Mouse (Mus musculus) liver, embryonic 14.5 days (tissue): ENCODE results near the gene Mmp14. TPM values are rescaled to one million over a fixed set of nuclear protein-coding genes. Genes with fewer than 3 reads are reported as not detected.
A peak's percentile ranks its signal among the peaks of the same experiment; 100 is the strongest.

ENCODE experiments used
- ATAC-seq: fragments of 200-750 bp; cut with Nextera tagmentation; 2 replicates; pipeline ENCODE4 v1.8.0; 2017; ENCODE audit warnings: moderate number of reproducible peaks, mild to moderate bottlenecking, moderate library complexity; ENCODE audit not compliant: insufficient read depth
- DNase-seq, 3 experiments: peaks; one replicate each; pipeline ENCODE4 v3.0.0-alpha.2; 2012 to 2013; ENCODE audit warnings: low read depth in 3 of 3, low spot score in 3 of 3
- H3K27ac ChIP-seq: fragments of 300-500 bp; sonication (generic); 2 replicates; pipeline ENCODE4 v1.5.1; 2014; ENCODE audit warnings: moderate library complexity, mild to moderate bottlenecking, control low read depth, inconsistent platforms
- H3K27me3 ChIP-seq: fragments of 300-500 bp; sonication (generic); 2 replicates; pipeline ENCODE4 v1.6.1; 2014; ENCODE audit warnings: mild to moderate bottlenecking, low read length, moderate library complexity; ENCODE audit not compliant: control insufficient read depth, insufficient read depth
- H3K36me3 ChIP-seq: fragments of 300-500 bp; sonication (generic); replicated peaks from 2 replicates; pipeline ENCODE4 v1.6.1; 2014; ENCODE audit warnings: low read depth; ENCODE audit not compliant: control insufficient read depth, insufficient read depth
- H3K4me1 ChIP-seq, 2 experiments: fragments of 200-500 bp in 1 of 2; fragments of 300-500 bp in 1 of 2; sonication (generic) in 1 of 2; replicated peaks; 2 replicates each; pipeline ENCODE4 v1.6.1; 2012 to 2014; ENCODE audit warnings: antibody characterized with exemption in 1 of 2, inconsistent platforms in 1 of 2, low read length in 1 of 2; ENCODE audit not compliant: control insufficient read depth in 2 of 2, insufficient read depth in 2 of 2
- H3K4me2 ChIP-seq: fragments of 300-500 bp; sonication (generic); 2 replicates; pipeline ENCODE4 v1.6.1; 2014; ENCODE audit warnings: low read depth, mild to moderate bottlenecking, control low read depth, moderate library complexity
- H3K4me3 ChIP-seq, 2 experiments: fragments of 200-500 bp in 1 of 2; fragments of 300-500 bp in 1 of 2; sonication (generic) in 1 of 2; 2 replicates each; pipeline ENCODE4 v1.5.1; 2012 to 2014; ENCODE audit warnings: low read depth in 2 of 2, low read length in 2 of 2, mild to moderate bottlenecking in 2 of 2, control low read depth in 1 of 2, inconsistent platforms in 1 of 2, moderate library complexity in 1 of 2; ENCODE audit not compliant: insufficient read depth in 1 of 2
- H3K9ac ChIP-seq: fragments of 300-500 bp; sonication (generic); replicated peaks from 2 replicates; pipeline ENCODE4 v1.6.1; 2014; ENCODE audit warnings: mild to moderate bottlenecking, control low read depth, moderate library complexity
- H3K9me3 ChIP-seq: fragments of 300-500 bp; sonication (generic); 2 replicates; pipeline ENCODE4 v1.6.1; 2016; ENCODE audit warnings: low read length, mixed read lengths; ENCODE audit not compliant: control insufficient read depth
- CTCF ChIP-seq: IDR thresholded peaks from 2 replicates; pipeline ENCODE4 v1.5.1; 2016; ENCODE audit warnings: antibody characterized with exemption, low read depth, control low read depth
- EP300 ChIP-seq: IDR thresholded peaks from 2 replicates; pipeline ENCODE4 v1.6.1; 2016; ENCODE audit warnings: antibody characterized with exemption, low read depth
- WGBS: fragments of 180-500 bp; shearing (Covaris S2); extraction: QIAGEN DNeasy Blood & Tissue Kit; methylation state at CpG from one replicate; pipeline ENCODE4 v1.1.7; 2014; ENCODE audit not compliant: insufficient replicate concordance; 5-methylcytosine and 5-hydroxymethylcytosine counted together
- polyA plus RNA-seq, 2 experiments: library from polyadenylated mRNA; depleted of rRNA in 1 of 2; stranded (reverse) in 1 of 2; unstranded in 1 of 2; fragments of >200 nt; fragmentation: Nextera tagmentation in 1 of 2; extraction: Ambion mirVana in 1 of 2; gene quantifications; 2 replicates each; pipeline versions ENCODE4 v1.2.1 to v1.2.3; 2012 to 2014

Mmp14 gene
- polyA plus RNA-seq, 2 experiments, result 14.4 to 19.0 TPM

- Histone ChIP-seq H3K27me3 (no peaks in the 10 kb centered on the region), H3K4me3 (no peak overlapping the region), H3K36me3 (no peaks in the 10 kb centered on the region), H3K9ac (no peak overlapping the region), H3K9me3 (no peaks in the 10 kb centered on the region), H3K4me1 (peaks cover 0 to 7% of the 10 kb centered on the region in 2 experiments; a peak in 2 of 4 replicates), H3K4me2 (no peak overlapping the region), H3K27ac (no peak overlapping the region)
- TF ChIP-seq EP300 (no peak), CTCF (no peak)
- no peak for DNase-seq
- no peak for ATAC-seq
Measured at GRCm38 (mm10) chr14:54488350-54488749, 56.9 kb downstream of the Mmp14 start.

DNA sequence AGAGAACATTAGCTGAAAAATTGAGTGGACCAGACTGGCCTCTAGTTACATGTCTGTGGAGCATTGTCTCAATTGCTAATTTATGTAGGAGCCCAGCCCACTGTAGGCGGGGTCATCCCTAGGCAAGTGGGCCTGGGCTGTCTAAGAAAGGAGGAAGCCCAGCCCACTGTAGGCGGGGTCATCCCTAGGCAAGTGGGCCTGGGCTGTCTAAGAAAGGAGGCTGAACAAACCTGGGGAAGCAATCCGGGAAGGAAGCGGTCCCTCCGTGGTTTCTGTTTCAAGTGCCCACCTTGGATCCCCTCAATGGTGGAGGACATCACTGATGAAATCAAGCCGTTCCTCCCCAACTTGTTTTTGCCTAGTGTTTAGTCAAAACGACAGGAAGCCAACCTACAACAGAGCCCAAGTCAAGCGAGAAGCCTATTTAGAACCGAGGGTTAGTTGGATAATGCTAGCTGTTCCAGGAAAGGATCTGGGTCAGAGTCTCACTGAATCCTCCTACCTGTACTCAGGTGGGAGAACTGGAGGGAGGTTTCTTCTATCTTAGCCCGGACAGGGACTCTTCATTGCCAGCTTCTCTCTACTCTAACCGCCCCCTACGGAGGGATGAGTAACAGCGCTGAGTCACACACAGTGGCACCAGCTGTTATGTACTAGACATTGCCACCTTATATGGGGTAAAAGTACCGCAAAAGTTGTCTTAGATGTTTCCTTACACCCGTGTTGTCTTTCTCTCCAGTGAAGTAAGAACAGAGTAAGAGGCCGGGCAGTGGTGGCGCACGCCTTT is 61.1 kb downstream of the Mmp14 start:
- H3K36me3 ChIP-seq, result no peaks in the 10 kb centered on the region
- H3K9me3 ChIP-seq, result no peaks in the 10 kb centered on the region
- H3K4me3 ChIP-seq, result no peak overlapping the region
- no peak overlapping the region for H3K9ac ChIP-seq
- H3K27ac ChIP-seq, result no peak overlapping the region
- no peak overlapping the region for H3K4me2 ChIP-seq
- no peaks in the 10 kb centered on the region for H3K27me3 ChIP-seq
- 52% methylated on average over 18 of the region's 18 CpGs for WGBS
- ATAC-seq (peak; percentile 71), DNase-seq (no peak)
- H3K4me1 ChIP-seq, result peaks cover 0 to 5% of the 10 kb centered on the region in 2 experiments; a peak in 2 of 4 replicates
- no peak for TF ChIP-seq EP300
- TF ChIP-seq CTCF, result no peak

DNA sequence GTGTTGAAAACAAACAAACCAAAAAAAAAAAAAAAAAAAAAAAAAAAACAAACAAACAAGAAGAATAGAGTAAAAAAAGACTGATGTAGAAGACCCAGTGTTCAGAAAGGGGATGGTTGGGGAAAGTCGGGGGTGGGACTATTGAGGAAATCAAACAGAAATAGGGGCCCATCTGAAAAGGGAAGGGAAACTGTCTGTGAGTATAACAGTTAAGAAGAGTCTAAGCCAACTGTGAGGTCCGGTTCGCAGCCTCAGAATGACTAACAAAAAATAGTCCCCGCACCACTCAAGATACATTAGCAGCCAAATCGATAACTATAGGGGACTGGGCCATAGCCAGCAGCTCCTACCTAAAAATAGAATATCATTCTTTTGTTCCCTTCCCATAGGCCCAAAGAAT is 61.8 kb downstream of the Mmp14 start:
- H3K36me3 ChIP-seq, result no peaks in the 10 kb centered on the region
- no peak for TF ChIP-seq CTCF
- no peak for TF ChIP-seq EP300
- H3K9me3 ChIP-seq, result no peaks in the 10 kb centered on the region
- no peak overlapping the region for H3K4me3 ChIP-seq
- no peak overlapping the region for H3K9ac ChIP-seq
- H3K4me2 ChIP-seq, result no peak overlapping the region
- H3K27me3 ChIP-seq, result no peaks in the 10 kb centered on the region
- H3K27ac ChIP-seq, result no peak overlapping the region
- peaks cover 0 to 5% of the 10 kb centered on the region in 2 experiments; a peak in 2 of 4 replicates for H3K4me1 ChIP-seq
- 80% methylated on average over 5 of the region's 5 CpGs for WGBS
- ATAC-seq (no peak), DNase-seq (no peak)

GRCm38 (mm10) chr14:54494234-54494633 is 62.8 kb downstream of the Mmp14 start:
- peak; percentile 50 to 58 (median 55) for DNase-seq

More at GRCm38 (mm10) chr14:54494234-54494633, 62.8 kb downstream of the Mmp14 start:
- Histone ChIP-seq H3K27me3 (no peaks in the 10 kb centered on the region), H3K4me1 (peaks cover 0 to 5% of the 10 kb centered on the region in 2 experiments; a peak in 2 of 4 replicates), H3K27ac (no peak overlapping the region), H3K9me3 (no peaks in the 10 kb centered on the region), H3K9ac (no peak overlapping the region), H3K4me2 (no peak overlapping the region), H3K4me3 (no peak overlapping the region), H3K36me3 (no peaks in the 10 kb centered on the region)
- WGBS, result 0% methylated on average over 3 of the region's 3 CpGs
- ATAC-seq, result peak; percentile 57; the same call in 1 of the 2 replicates
- TF ChIP-seq EP300 (no peak), CTCF (peak; percentile 98)

Other genes with a start within 250 kb of the Mmp14 start
- gene Dad1, start 177.5 kb upstream of the Mmp14 start, polyA plus RNA-seq (2012; rRNA removed), result 133 and 145 TPM in 2 replicates
- 221 and 224 TPM in 2 replicates for gene Dad1, start 177.5 kb upstream of the Mmp14 start, polyA plus RNA-seq (2014; fragmentation: Nextera tagmentation; extraction: Ambion mirVana)
- gene Abhd4, start 177.4 kb upstream of the Mmp14 start, polyA plus RNA-seq (2012; rRNA removed), result 5.9 and 6.1 TPM in 2 replicates
- gene Abhd4, start 177.4 kb upstream of the Mmp14 start, polyA plus RNA-seq (2014; fragmentation: Nextera tagmentation; extraction: Ambion mirVana), result 14.9 and 18.3 TPM in 2 replicates
- gene Olfr49, start 146.7 kb upstream of the Mmp14 start, polyA plus RNA-seq (2012; rRNA removed), result not detected in 2 replicates
- gene Olfr49, start 146.7 kb upstream of the Mmp14 start, polyA plus RNA-seq (2014; fragmentation: Nextera tagmentation; extraction: Ambion mirVana), result not detected in 2 replicates
- 27.9 and 29.8 TPM in 2 replicates for gene Oxa1l, start 70.8 kb upstream of the Mmp14 start, polyA plus RNA-seq (2012; rRNA removed)
- 17.4 and 20.1 TPM in 2 replicates for gene Oxa1l, start 70.8 kb upstream of the Mmp14 start, polyA plus RNA-seq (2014; fragmentation: Nextera tagmentation; extraction: Ambion mirVana)
- gene Slc7a7, start 13.8 kb upstream of the Mmp14 start, polyA plus RNA-seq (2012; rRNA removed), result 7.8 and 8.7 TPM in 2 replicates
- gene Slc7a7, start 13.8 kb upstream of the Mmp14 start, polyA plus RNA-seq (2014; fragmentation: Nextera tagmentation; extraction: Ambion mirVana), result 4.9 and 6.2 TPM in 2 replicates
- gene Mrpl52, start 4.7 kb upstream of the Mmp14 start, polyA plus RNA-seq (2012; rRNA removed), result 107 and 177 TPM in 2 replicates
- 218 and 228 TPM in 2 replicates for gene Mrpl52, start 4.7 kb upstream of the Mmp14 start, polyA plus RNA-seq (2014; fragmentation: Nextera tagmentation; extraction: Ambion mirVana)
- gene Lrp10, start 32.5 kb downstream of the Mmp14 start, polyA plus RNA-seq (2012; rRNA removed), result 12.8 and 12.9 TPM in 2 replicates
- gene Lrp10, start 32.5 kb downstream of the Mmp14 start, polyA plus RNA-seq (2014; fragmentation: Nextera tagmentation; extraction: Ambion mirVana), result 11.1 and 17.2 TPM in 2 replicates
- 0.09 and 0.12 TPM in 2 replicates for gene Rem2, start 44.5 kb downstream of the Mmp14 start, polyA plus RNA-seq (2012; rRNA removed)
- 0.05 TPM in 1 of 2 replicates, not detected in the other for gene Rem2, start 44.5 kb downstream of the Mmp14 start, polyA plus RNA-seq (2014; fragmentation: Nextera tagmentation; extraction: Ambion mirVana)
- gene Prmt5, start 85.9 kb downstream of the Mmp14 start, polyA plus RNA-seq (2012; rRNA removed), result 23.1 and 24.5 TPM in 2 replicates
- gene Prmt5, start 85.9 kb downstream of the Mmp14 start, polyA plus RNA-seq (2014; fragmentation: Nextera tagmentation; extraction: Ambion mirVana), result 26.8 and 28.5 TPM in 2 replicates
- 16.5 and 24.2 TPM in 2 replicates for gene Haus4, start 123.0 kb downstream of the Mmp14 start, polyA plus RNA-seq (2012; rRNA removed)
- 31.6 and 33.7 TPM in 2 replicates for gene Haus4, start 123.0 kb downstream of the Mmp14 start, polyA plus RNA-seq (2014; fragmentation: Nextera tagmentation; extraction: Ambion mirVana)
- 3.7 TPM in 2 replicates for gene Ajuba, start 145.9 kb downstream of the Mmp14 start, polyA plus RNA-seq (2012; rRNA removed)
- 1.0 and 1.8 TPM in 2 replicates for gene Ajuba, start 145.9 kb downstream of the Mmp14 start, polyA plus RNA-seq (2014; fragmentation: Nextera tagmentation; extraction: Ambion mirVana)
- gene 4931414P19Rik, start 174.4 kb downstream of the Mmp14 start, polyA plus RNA-seq (2012; rRNA removed), result 2.2 and 4.3 TPM in 2 replicates
- gene 4931414P19Rik, start 174.4 kb downstream of the Mmp14 start, polyA plus RNA-seq (2014; fragmentation: Nextera tagmentation; extraction: Ambion mirVana), result 1.1 and 1.9 TPM in 2 replicates
- gene Psmb5, start 186.4 kb downstream of the Mmp14 start, polyA plus RNA-seq (2012; rRNA removed), result 95.4 and 111 TPM in 2 replicates
- 205 and 223 TPM in 2 replicates for gene Psmb5, start 186.4 kb downstream of the Mmp14 start, polyA plus RNA-seq (2014; fragmentation: Nextera tagmentation; extraction: Ambion mirVana)
- gene Psmb11, start 189.8 kb downstream of the Mmp14 start, polyA plus RNA-seq (2012; rRNA removed), result not detected in 2 replicates
- 0.03 TPM in 1 of 2 replicates, not detected in the other for gene Psmb11, start 189.8 kb downstream of the Mmp14 start, polyA plus RNA-seq (2014; fragmentation: Nextera tagmentation; extraction: Ambion mirVana)
- not detected in 2 replicates for gene Gm17606, start 209.3 kb downstream of the Mmp14 start, polyA plus RNA-seq (2012; rRNA removed)
- not detected in 2 replicates for gene Gm17606, start 209.3 kb downstream of the Mmp14 start, polyA plus RNA-seq (2014; fragmentation: Nextera tagmentation; extraction: Ambion mirVana)
- gene Cdh24, start 209.8 kb downstream of the Mmp14 start, polyA plus RNA-seq (2012; rRNA removed), result 1.4 and 1.6 TPM in 2 replicates
- gene Cdh24, start 209.8 kb downstream of the Mmp14 start, polyA plus RNA-seq (2014; fragmentation: Nextera tagmentation; extraction: Ambion mirVana), result 0.08 and 0.13 TPM in 2 replicates